Mouse (Mus musculus) cerebellum, adult 2 months (tissue): ENCODE results near the gene Il17rb. TPM values are rescaled to one million over a fixed set of nuclear protein-coding genes. Genes with fewer than 3 reads are reported as not detected.
A peak's percentile ranks its signal among the peaks of the same experiment; 100 is the strongest.

ENCODE experiments used
- DNase-seq, 2 experiments: peaks; one replicate each; pipeline ENCODE4 v3.0.0; 2021
- H3K27ac ChIP-seq: fragments of 200-500 bp; 2 replicates; pipeline ENCODE4 v1.5.1; 2012; ENCODE audit warnings: low read length, control low read depth, inconsistent platforms; ENCODE audit not compliant: insufficient read depth
- H3K27me3 ChIP-seq: fragments of 200-500 bp; 2 replicates; pipeline ENCODE4 v1.6.1; 2012; ENCODE audit warnings: inconsistent platforms, mild to moderate bottlenecking, low read length, moderate library complexity; ENCODE audit not compliant: control insufficient read depth, insufficient read depth
- H3K4me1 ChIP-seq: fragments of 200-500 bp; 2 replicates; pipeline ENCODE4 v1.6.1; 2011; ENCODE audit warnings: low read length; ENCODE audit not compliant: control insufficient read depth, insufficient read depth
- H3K4me3 ChIP-seq: fragments of 200-500 bp; replicated peaks from 2 replicates; pipeline ENCODE3; 2011; ENCODE audit warnings: mild to moderate bottlenecking, low read depth, low read length, control low read depth; ENCODE audit not compliant: insufficient read depth
- CTCF ChIP-seq: fragments of 200-500 bp; IDR thresholded peaks from 2 replicates; pipeline ENCODE4 v1.5.1; 2011; ENCODE audit warnings: low read depth, mild to moderate bottlenecking, control low read depth, low read length, moderate library complexity, borderline replicate concordance; ENCODE audit not compliant: insufficient read depth
- POLR2A ChIP-seq: fragments of 200-500 bp; IDR thresholded peaks from 2 replicates; pipeline ENCODE4 v1.6.1; 2011; ENCODE audit warnings: low read length, control low read depth, borderline replicate concordance; ENCODE audit not compliant: insufficient read depth
- WGBS: fragments of 180-500 bp; shearing (Covaris S2); methylation state at CpG from one replicate; pipeline ENCODE4 v1.1.7; 2018; 5-methylcytosine and 5-hydroxymethylcytosine counted together
- polyA plus RNA-seq: library from polyadenylated mRNA; depleted of rRNA; stranded (reverse); fragments of >200 nt; gene quantifications from 2 replicates; pipeline ENCODE4 v1.2.3, GENCODE M21; 2012

The Il17rb gene
- polyA plus RNA-seq, 1 experiment = 3.3 TPM

- TF ChIP-seq POLR2A (no peak), CTCF (no peak)
- 88% methylated on average over 4 of the region's 4 CpGs for WGBS
- H3K4me3 ChIP-seq = no peak overlapping the region
These were observed 13.7 kb downstream of the Il17rb start for GRCm38 (mm10) chr14:29994976-29995375.

GRCm38 (mm10) chr14:29988337-29988736 is 20.4 kb downstream of the Il17rb start:
- no peak for DNase-seq
- Histone ChIP-seq H3K4me3 (no peak overlapping the region), H3K27ac (no peak overlapping the region), H3K27me3 (no peaks in the 10 kb centered on the region), H3K4me1 (no peaks in the 10 kb centered on the region)
- WGBS = 91% methylated on average over 4 of the region's 4 CpGs
- TF ChIP-seq POLR2A = no peak
- TF ChIP-seq CTCF = no peak

More at GRCm38 (mm10) chr14:29994976-29995375, 13.7 kb downstream of the Il17rb start:
- no peak for DNase-seq
- Histone ChIP-seq H3K27me3 (no peaks in the 10 kb centered on the region), H3K27ac (no peak overlapping the region), H3K4me1 (no peaks in the 10 kb centered on the region)

- DNase-seq = no peak
- Histone ChIP-seq H3K27me3 (no peaks in the 10 kb centered on the region), H3K27ac (no peak overlapping the region), H3K4me3 (no peak overlapping the region), H3K4me1 (no peaks in the 10 kb centered on the region)
- 85% methylated on average over 9 of the region's 9 CpGs for WGBS
- TF ChIP-seq CTCF = no peak
- no peak for TF ChIP-seq POLR2A
These were observed 21.0 kb downstream of the Il17rb start for GRCm38 (mm10) chr14:29987739-29988138.

GRCm38 (mm10) chr14:29987276-29987675 is 21.4 kb downstream of the Il17rb start:
- TF ChIP-seq POLR2A (no peak), CTCF (no peak)
- H3K4me3 ChIP-seq = no peak overlapping the region
- 13% methylated on average over 6 of the region's 6 CpGs for WGBS
- H3K4me1 ChIP-seq = no peaks in the 10 kb centered on the region
- no peak overlapping the region for H3K27ac ChIP-seq
- H3K27me3 ChIP-seq = no peaks in the 10 kb centered on the region
- DNase-seq = peak in 1 of 2 experiments; percentile 60

GRCm38 (mm10) chr14:29986096-29986495 is 22.6 kb downstream of the Il17rb start:
- TF ChIP-seq CTCF (no peak), POLR2A (no peak)
- 92% methylated on average over 4 of the region's 4 CpGs for WGBS
- no peak overlapping the region for H3K27ac ChIP-seq
- no peak overlapping the region for H3K4me3 ChIP-seq
- no peaks in the 10 kb centered on the region for H3K27me3 ChIP-seq
- DNase-seq = no peak
- H3K4me1 ChIP-seq = no peaks in the 10 kb centered on the region

GRCm38 (mm10) chr14:29980447-29981205 is 28.1 kb downstream of the Il17rb start:
- no peaks in the 10 kb centered on the region for H3K4me1 ChIP-seq
- H3K27me3 ChIP-seq = no peaks in the 10 kb centered on the region
- WGBS = 96% methylated on average over 10 of the region's 10 CpGs
- H3K27ac ChIP-seq = no peak overlapping the region
- TF ChIP-seq CTCF = peak; percentile 21; the same call in 1 of the 2 replicates
- no peak for TF ChIP-seq POLR2A
- DNase-seq = no peak
- no peak overlapping the region for H3K4me3 ChIP-seq

GRCm38 (mm10) chr14:29978254-29979204 is 30.2 kb downstream of the Il17rb start, which contains the start of gene Actr8:
Actr8 (plus strand) TSS chr14:29978337.
- no peaks in the 10 kb centered on the region for H3K27me3 ChIP-seq
- H3K27ac ChIP-seq = peak within 1 kb of the TSS; percentile 89
- WGBS = 1% methylated on average over 43 of the region's 44 CpGs
- peak within 1 kb of the TSS; percentile 88 for H3K4me3 ChIP-seq
- DNase-seq = peak; percentile 93 to 96
- H3K4me1 ChIP-seq = no peaks in the 10 kb centered on the region
- TF ChIP-seq CTCF (no peak), POLR2A (peak; percentile 66)
